37 mouse cellular contexts compared by ENCODE assay signal in genomic region chr9:119390214-119390613, GRCm38 (mm10). TPM values are rescaled to one million over a fixed set of nuclear protein-coding genes. Genes with fewer than 3 reads are reported as not detected.
"Had no signal": no experiment of that assay in that cellular context is flagged by ENCODE, and none has a peak within 500 bp of the region (broad histone marks: within the 10 kb centered on the region; RNA-seq: fewer than 3 reads in every experiment).

No protein-coding gene starts in this region.

- H3K9me3 ChIP-seq: heart, embryonic 10.5 days; heart, embryonic 12.5 days; hindbrain, embryonic 13.5 days; hindbrain, embryonic 15.5 days; kidney, embryonic 15.5 days; limb, embryonic 13.5 days; limb, embryonic 15.5 days; liver, embryonic 15.5 days had no signal

- H3K9ac ChIP-seq: heart, embryonic 12.5 days; hindbrain, embryonic 13.5 days; hindbrain, embryonic 15.5 days; kidney, embryonic 15.5 days; limb, embryonic 13.5 days; limb, embryonic 15.5 days; liver, embryonic 15.5 days had no signal

- H3K4me1 ChIP-seq: heart, embryonic 10.5 days; heart, embryonic 12.5 days; hindbrain, embryonic 13.5 days; hindbrain, embryonic 15.5 days; kidney, embryonic 15.5 days; limb, embryonic 13.5 days; limb, embryonic 15.5 days; liver, embryonic 15.5 days had no signal

- DNase-seq: gastrocnemius, adult 2 months; gastrocnemius, postnatal 10 days; gastrocnemius, postnatal 25 days; heart, adult 18-20 months; heart, postnatal 14 days; heart, postnatal 36 days; kidney, adult 11 months; kidney, adult 2 months; kidney, adult 9 months; kidney, postnatal 14 days; kidney, postnatal 36 days; layer of hippocampus, adult 9-11 months; layer of hippocampus, postnatal 36 days; left cerebral cortex, postnatal 4 days had no signal

- ATAC-seq: hindbrain, postnatal 0 days had no signal

- H3K36me3 ChIP-seq: heart, embryonic 12.5 days; hindbrain, embryonic 13.5 days; hindbrain, embryonic 15.5 days; liver, embryonic 15.5 days had no signal

- H3K4me3 ChIP-seq: gastrocnemius, adult 2 months; heart, embryonic 10.5 days; heart, embryonic 12.5 days; hindbrain, embryonic 13.5 days; hindbrain, embryonic 15.5 days; kidney, embryonic 15.5 days; limb, embryonic 13.5 days; limb, embryonic 15.5 days; liver, embryonic 15.5 days had no signal

- H3K27ac ChIP-seq: gastrocnemius, adult 2 months; heart, embryonic 10.5 days; hindbrain, embryonic 13.5 days; hindbrain, embryonic 15.5 days; hindbrain, postnatal 0 days; kidney, embryonic 15.5 days; kidney, postnatal 0 days; limb, embryonic 13.5 days; limb, embryonic 15.5 days; liver, embryonic 15.5 days had no signal

- H3K4me2 ChIP-seq: heart, embryonic 12.5 days; hindbrain, embryonic 13.5 days; hindbrain, embryonic 15.5 days; kidney, embryonic 15.5 days; limb, embryonic 13.5 days; limb, embryonic 15.5 days; liver, embryonic 15.5 days had no signal

- H3K27me3 ChIP-seq: heart, embryonic 12.5 days; hindbrain, embryonic 13.5 days; hindbrain, embryonic 15.5 days; kidney, embryonic 15.5 days; limb, embryonic 13.5 days; limb, embryonic 15.5 days; liver, embryonic 15.5 days had no signal

RNA-seq across cellular contexts. Expression of gene Slc22a14, which starts 24.9 kb away (rescaled TPM):
- total RNA-seq: gastrocnemius, adult 2 months; gastrocnemius, postnatal 10 days; gastrocnemius, postnatal 25 days; gastrocnemius, postnatal 4 days; granulocyte monocyte progenitor cell, adult 5-6 weeks; heart, adult 18-20 months; hematopoietic stem cell, adult 5-6 weeks; hindbrain, postnatal 0 days; layer of hippocampus, adult 18-20 months; layer of hippocampus, postnatal 14 days; layer of hippocampus, postnatal 36 days; left cerebral cortex, adult 18-20 months; left cerebral cortex, adult 8-10 months; left cerebral cortex, postnatal 10 days; left cerebral cortex, postnatal 25 days; left cerebral cortex, postnatal 4 days had no signal
- polyA plus RNA-seq: frontal cortex, adult 2 months; heart, embryonic 10.5 days; heart, embryonic 12.5 days; heart, embryonic 14.5 days; hindbrain, embryonic 11.5 days; hindbrain, embryonic 13.5 days; hindbrain, embryonic 15.5 days; hindbrain, postnatal 0 days; limb, embryonic 11.5 days; limb, embryonic 15.5 days had no signal
